Mouse (Mus musculus) testis, postnatal 14 days (tissue): ENCODE results near the gene Ubap2l.
A peak's percentile ranks its signal among the peaks of the same experiment; 100 is the strongest.

Source experiments
- DNase-seq: peaks from one replicate; pipeline ENCODE4 v3.0.0; 2021; ENCODE audit warnings: low spot score

Ubap2l gene

DNA sequence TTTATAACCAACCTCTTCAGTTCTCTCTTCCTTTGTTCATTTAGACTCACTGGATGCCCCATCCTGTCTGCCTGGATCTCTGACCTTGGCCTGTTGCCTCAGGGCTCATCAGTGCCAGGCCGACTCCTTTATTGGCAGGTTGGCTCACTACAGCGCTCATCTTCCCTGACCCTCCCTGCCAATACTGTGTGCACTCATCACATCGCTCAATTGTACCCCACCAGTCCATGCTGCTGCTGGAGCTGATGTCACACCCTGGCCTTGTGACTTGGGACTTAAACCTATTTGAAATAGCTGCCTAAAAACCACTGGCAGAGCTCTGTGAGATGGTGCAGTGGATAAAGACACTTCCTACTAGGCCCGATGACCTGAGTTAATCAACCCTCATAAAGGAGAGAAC, 15.4 kb upstream of the Ubap2l start:
- DNase-seq = no peak

DNA sequence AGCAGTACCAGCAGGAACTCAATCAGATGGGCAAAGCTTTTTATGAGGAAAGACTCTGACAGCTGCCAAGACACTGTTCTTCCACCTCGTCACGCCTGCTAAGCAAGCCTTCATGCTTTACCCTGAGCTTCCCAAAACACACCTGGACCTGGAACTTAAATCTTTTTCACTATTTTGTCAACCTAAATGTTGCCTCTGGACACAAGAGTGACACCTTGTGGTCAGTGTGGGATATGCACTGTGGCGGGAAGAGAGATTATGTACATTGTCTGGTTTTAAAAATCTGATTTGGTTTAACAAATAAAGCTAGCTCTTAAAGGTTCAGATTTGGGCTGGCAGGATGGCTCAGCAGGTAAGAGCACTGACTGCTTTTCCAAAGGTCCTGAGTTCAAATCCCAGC, 13.1 kb upstream of the Ubap2l start:
- no peak for DNase-seq

DNA sequence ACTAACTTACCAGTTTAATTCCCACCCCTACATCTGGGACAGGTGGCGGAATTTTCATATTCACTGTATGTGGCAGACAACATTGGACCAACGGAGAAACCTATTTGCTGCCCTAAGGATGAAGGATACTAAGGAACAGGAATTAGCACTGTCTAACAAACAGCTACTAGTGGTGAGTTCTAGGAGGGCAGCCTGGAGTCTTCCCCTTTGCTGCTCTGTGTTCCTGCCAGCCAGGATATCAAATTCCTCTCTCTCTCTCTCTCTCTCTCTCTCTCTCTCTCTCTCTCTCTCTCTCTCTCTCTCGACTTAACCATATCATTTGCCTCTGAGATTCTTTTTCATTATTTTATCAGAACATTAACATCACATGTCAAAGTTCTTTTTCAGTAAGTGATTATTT, 12.0 kb upstream of the Ubap2l start:
- DNase-seq = no peak

DNA sequence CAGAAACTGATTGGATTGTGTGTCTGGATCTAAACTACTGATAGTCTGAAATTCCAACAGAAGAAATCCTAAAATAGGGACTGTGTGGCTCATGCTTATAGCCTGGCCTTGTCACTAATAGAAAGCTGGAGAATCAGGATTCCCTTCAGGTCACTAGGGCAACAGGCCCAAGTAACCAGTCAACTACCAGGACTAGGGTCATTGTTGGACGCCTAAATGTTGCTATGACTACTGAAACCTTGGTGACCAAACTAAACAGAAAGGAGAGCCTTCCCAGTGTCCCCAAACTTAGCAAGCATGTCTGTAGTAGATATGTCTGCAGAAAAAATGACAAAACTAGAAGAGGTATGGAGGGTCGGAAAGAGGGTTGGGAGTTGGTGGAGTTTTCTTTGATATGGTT, 10.1 kb upstream of the Ubap2l start:
- no peak for DNase-seq

GRCm38 (mm10) chr3:90061549-90061948, 9.1 kb upstream of the Ubap2l start:
- DNase-seq = no peak

- DNase-seq = peak; percentile 84
Measured at GRCm38 (mm10) chr3:90051441-90052350, 732 bp downstream of the Ubap2l start, which contains the start of gene 4933434E20Rik. Gene 4933434E20Rik, plus strand, starts transcription at chr3:90051636.

DNA sequence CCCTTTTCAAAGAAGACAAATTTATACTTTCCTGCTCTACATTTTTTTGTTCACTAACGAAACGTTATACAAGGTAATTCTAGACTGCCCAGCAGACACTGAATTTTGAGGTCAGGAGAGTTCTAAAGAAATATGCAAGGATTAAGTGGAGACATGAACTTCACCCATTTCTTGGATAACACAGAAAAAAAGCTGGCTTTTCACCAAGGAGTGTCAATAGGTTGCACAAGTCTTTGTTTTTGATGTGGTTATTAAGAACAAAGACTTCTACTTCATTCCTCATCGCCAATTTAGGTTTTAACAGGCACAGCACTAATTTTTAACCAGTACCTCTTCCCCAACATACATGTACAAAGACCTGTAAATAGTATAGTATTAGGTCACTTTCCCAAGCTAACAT, 2.7 kb downstream of the Ubap2l start:
- no peak for DNase-seq

- DNase-seq = no peak
Measured at GRCm38 (mm10) chr3:90036263-90036662, 16.2 kb downstream of the Ubap2l start.

DNA sequence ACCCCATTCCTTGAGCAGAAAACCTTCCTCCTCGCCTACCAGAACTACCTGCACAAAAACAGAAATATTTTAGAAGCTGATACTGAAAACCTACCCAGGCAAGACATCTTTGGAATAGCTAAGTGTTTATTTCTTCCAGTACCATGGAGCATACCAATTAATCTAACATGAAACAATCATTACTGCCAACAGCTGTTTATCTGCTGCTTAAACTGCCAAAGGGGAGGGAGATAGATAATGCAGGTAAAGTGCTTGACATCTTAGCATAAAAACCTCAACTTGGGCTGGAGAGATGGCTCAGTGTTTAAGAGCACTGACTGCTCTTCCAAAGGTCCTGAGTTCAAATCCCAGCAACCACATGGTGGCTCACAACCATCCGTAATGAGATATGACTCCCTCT, 17.8 kb downstream of the Ubap2l start:
- no peak for DNase-seq

DNA sequence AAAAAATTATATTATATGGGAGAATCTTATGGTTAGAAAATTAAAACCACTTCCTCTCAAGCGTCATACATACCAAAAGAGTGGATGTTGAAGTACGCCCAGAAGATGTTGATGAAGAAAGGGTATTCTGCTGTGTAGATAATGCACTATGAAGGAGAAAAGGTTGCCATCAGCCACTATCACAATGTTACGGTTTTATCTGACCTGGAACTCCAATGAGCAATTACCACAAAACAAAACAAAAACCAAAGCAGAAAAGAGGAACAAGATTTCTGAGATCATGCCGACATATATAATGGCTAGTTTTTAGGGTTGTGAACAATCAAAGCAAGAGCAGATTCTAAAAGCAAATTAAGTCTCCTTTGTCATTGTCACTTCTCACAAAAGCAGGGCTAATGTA, 35.8 kb downstream of the Ubap2l start:
- DNase-seq = no peak

DNA sequence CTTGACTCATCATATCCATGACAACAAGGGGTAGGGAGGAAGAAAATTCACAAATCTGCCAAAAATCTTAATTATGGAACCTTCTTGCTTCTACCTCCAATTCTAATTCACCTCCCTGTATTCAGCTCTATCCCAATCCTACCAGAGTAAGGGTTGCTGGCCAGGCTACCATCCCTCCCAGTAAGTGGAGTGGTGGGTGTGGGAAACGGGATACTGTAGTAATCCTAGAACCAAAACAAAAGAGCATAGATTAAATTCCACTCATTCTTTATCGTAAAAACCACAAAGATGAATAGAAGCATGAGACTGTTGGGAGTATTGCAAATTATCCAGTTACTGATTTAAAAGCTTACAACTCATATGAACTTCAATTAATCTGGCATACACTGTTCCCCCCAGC, 42.1 kb downstream of the Ubap2l start:
- no peak for DNase-seq

- no peak for DNase-seq
Measured at GRCm38 (mm10) chr3:90004091-90004796, 48.2 kb downstream of the Ubap2l start.

DNA sequence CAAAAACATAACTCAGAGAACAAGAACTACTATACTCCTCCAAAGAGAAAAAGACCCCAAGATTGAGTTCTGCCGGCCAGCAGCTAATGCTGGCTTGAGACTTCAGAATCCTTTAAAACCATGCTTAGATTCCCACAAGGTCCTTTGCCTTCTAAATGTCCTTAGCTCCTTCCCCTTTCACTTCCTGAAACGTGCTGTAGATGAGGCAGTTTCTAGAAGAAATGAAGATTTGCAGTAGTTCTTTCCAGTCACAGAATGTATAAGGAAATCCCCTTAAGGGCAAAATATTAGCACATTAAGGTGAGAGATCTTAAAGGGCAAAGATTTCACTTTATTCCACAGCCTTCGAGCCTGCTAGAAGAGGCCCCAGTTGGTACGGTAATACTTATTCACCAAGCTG, 52.6 kb downstream of the Ubap2l start:
- no peak for DNase-seq

GRCm38 (mm10) chr3:89999090-89999489, 53.3 kb downstream of the Ubap2l start:
- DNase-seq = no peak

DNA sequence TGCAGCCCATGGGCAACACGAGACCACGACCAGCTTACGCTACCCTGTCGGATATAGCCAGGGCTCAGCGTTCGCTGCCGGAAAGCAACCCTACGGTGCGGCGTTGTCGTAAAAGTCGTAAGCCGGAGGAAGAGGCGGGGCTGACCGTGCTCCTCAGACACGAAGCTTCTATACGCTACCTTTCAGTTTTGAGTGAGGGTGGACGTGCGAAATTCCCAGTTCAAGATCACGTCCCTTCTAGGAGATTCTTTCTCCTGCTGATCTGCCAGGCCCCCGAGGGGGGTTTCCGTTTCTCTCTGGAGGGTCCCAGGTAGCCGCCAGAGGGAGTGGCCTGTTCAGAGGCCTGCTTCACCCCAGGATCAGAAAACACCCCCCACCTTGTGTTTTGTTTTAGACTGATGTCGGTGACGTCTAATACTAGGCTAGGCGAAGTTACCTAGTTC, 53.8 kb downstream of the Ubap2l start, which contains the start of gene Hax1:
Hax1 (minus strand) TSS at position 169 of the 443 bp plus-strand sequence.
- peak; percentile 93 for DNase-seq

DNA sequence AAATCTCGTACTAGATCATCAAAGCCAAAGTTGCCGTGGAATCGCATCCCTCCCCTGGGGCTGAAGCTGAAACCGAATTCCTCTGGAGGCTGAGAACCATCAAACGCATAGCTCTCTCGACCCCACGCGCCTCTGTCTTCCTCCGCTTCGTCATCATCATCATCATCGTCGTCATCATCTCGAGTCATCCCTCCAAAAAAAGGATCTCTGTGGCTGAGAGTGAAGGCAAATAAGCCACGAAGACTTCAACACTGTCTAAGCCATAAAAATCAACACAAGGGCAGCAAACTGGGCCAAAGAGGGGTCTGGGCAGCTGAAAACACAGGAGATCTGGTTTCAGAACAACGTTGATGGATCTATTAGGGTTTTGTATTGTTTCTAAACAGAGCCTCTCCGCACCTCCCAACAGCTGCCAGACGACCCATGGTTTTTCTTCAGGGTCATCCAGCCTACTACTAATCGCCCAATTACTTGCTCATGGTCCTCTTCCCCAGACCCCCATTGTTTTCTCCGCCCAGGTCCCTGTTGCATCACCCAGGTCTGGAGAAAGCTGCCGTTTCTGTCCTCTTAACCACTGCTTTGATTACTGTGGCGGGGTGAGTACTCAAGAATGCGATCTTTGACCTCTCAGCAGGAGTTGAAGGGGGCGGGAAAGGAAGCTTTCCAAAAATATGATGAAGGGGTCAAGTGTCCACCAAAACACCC, 54.5 kb downstream of the Ubap2l start:
- DNase-seq = no peak

DNA sequence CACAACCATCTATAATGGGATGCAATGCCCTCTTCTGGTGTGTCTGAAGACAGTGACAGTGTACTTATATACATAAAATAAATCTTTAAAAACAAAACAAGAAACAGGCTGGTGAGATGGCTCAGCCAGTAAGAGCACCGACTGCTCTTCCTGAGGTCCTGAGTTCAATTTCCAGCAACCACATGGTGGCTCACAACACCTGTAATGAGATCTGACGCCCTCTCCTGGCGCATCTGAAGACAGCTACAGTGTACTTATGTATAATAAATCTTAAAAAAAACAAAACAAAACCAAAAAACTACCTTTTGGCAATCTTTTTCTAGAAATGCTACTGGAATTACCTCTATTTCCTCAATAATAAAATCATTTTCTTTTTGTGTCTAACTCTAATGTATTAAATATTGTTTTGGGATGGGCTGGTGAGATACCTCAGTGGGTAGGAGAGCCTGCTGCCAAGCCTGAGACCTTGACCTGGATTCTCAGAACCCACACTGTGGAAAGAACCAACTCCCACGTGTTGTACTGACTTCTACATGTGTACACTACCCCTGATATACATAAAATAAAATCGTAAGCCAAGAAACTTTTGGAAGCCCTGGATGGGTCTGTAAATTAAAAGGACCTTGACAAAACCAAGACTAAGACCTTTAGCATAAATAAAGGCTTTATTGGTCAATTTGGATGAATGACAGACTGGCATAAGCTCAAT, 57.5 kb downstream of the Ubap2l start:
- DNase-seq = no peak

DNA sequence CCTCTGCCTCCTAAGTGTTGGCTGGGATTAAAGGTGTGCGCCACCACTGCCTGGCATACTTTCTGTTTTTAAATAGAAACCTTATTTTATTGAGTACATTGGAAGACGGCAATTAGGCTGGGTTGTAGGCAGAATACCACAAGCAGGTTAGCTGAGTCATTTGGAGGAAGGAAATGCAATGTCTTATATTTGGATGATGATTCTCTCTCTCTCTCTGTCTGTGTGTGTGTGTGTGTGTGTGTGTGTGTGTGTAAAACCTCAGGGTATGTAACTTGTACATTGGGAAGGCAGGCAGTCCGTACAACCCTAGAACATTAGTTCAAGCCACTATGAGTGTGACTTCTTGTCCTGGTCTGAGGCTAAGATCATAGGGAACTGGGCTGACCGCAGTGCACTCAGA, 64.6 kb downstream of the Ubap2l start:
- DNase-seq = no peak

DNA sequence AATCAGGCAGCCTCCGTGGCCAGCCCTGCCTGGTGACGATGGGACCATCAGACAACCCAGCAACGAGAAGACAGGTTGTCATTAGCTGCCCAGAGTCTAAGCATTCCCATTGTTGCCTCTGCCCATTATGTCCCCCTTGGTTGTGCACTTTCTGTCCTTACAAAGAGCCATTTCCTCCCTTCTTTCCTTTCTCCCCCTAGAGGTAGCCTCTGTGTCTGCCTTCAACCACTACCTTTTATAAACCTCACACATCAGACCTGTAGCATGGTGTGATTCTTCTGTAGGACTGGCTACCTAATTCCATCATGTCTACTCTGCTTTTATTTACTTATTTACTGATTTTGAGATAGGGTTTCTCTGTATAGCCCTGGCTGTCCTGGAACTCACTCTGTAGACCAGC, 65.2 kb downstream of the Ubap2l start:
- no peak for DNase-seq

DNA sequence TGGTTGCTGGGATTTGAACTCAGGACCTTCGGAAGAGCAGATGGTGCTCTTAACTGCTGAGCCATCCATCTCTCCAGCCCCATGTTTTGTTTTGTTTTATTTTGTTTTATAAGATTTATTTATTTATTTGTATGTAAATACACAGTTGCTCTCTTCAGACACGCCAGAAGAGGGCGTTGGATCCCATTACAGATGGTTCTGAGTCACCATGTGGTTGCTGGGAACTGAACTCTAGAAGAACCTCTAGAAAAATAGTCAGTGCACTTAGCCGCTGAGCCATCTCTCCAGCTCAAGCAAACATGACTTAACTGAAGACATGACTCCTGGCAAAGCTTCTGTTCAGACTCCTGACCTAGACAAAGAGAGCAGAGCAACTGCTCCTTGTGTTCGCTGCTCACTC, 70.0 kb downstream of the Ubap2l start:
- DNase-seq = no peak

- DNase-seq = no peak
Measured at GRCm38 (mm10) chr3:89976859-89977258, 75.6 kb downstream of the Ubap2l start.

DNA sequence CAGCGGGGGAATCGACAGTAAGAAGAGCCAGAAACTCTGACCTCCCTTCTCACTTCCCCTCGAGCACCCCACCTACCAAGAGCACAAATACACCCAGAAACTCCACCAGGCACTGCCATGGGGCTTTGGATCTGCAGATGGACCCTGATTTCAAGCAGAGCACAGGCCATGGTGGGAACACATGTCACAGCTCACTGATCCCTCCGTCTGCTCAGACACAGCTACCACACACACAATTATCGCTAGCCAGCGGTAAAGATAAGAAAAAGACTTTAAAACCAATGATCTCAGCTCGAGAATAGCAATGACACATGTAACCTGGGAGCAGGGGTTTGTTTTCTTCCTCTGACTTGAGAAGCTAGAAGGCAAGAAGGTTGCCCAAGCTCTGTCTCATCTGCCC, 83.9 kb downstream of the Ubap2l start:
- DNase-seq = no peak
